Mouse (Mus musculus) heart, postnatal 0 days (tissue): ENCODE results near the gene Vstm4. TPM values are rescaled to one million over a fixed set of nuclear protein-coding genes. Genes with fewer than 3 reads are reported as not detected.

Source experiments
- ATAC-seq: fragments of 200-750 bp; cut with Nextera tagmentation; 2 replicates; pipeline ENCODE4 v1.8.0; 2017; ENCODE audit warnings: low read depth, moderate number of reproducible peaks, moderate library complexity; ENCODE audit not compliant: insufficient read depth
- DNase-seq: peaks from one replicate; pipeline ENCODE4 v3.0.0-alpha.2; 2016; ENCODE audit warnings: low spot score
- H3K27ac ChIP-seq: fragments of 300-500 bp; sonication (generic); 2 replicates; pipeline ENCODE4 v1.5.1; 2014; ENCODE audit warnings: low read depth, mild to moderate bottlenecking
- H3K27me3 ChIP-seq: fragments of 300-500 bp; sonication (generic); 2 replicates; pipeline ENCODE4 v1.6.1; 2014; ENCODE audit warnings: low read length, mixed read lengths; ENCODE audit not compliant: control insufficient read depth, insufficient read depth
- H3K36me3 ChIP-seq: fragments of 300-500 bp; sonication (generic); replicated peaks from 2 replicates; pipeline ENCODE4 v1.6.1; 2014; ENCODE audit warnings: low read length, mixed read lengths; ENCODE audit not compliant: control insufficient read depth, insufficient read depth
- H3K4me1 ChIP-seq: fragments of 300-500 bp; sonication (generic); 2 replicates; pipeline ENCODE4 v1.6.1; 2014; ENCODE audit warnings: antibody characterized with exemption; ENCODE audit not compliant: control insufficient read depth, insufficient read depth
- H3K4me2 ChIP-seq: fragments of 300-500 bp; sonication (generic); 2 replicates; pipeline ENCODE4 v1.6.1; 2014; ENCODE audit warnings: low read depth, mild to moderate bottlenecking, low read length, moderate library complexity
- H3K4me3 ChIP-seq: fragments of 300-500 bp; sonication (generic); 2 replicates; pipeline ENCODE4 v1.5.1; 2014; ENCODE audit warnings: low read depth, low read length
- H3K9ac ChIP-seq: fragments of 300-500 bp; sonication (generic); replicated peaks from 2 replicates; pipeline ENCODE4 v1.6.1; 2014; ENCODE audit warnings: low read depth, low read length, mixed read lengths
- H3K9me3 ChIP-seq: fragments of 300-500 bp; sonication (generic); replicated peaks from 2 replicates; pipeline ENCODE4 v1.6.1; 2016; ENCODE audit warnings: low read length; ENCODE audit not compliant: control insufficient read depth
- CTCF ChIP-seq: IDR thresholded peaks from 2 replicates; pipeline ENCODE4 v1.5.1; 2016; ENCODE audit warnings: antibody characterized with exemption, control low read depth, low read depth
- EP300 ChIP-seq: IDR thresholded peaks from 2 replicates; pipeline ENCODE4 v1.6.1; 2016; ENCODE audit warnings: antibody characterized with exemption, low read depth
- whole genome bisulfite sequencing: fragments of 180-500 bp; shearing (Covaris S2); extraction: QIAGEN DNeasy Blood & Tissue Kit; methylation state at CpG from one replicate; pipeline ENCODE4 v1.1.7; 2014; 5-methylcytosine and 5-hydroxymethylcytosine counted together
- polyA plus RNA-seq: library from polyadenylated mRNA; unstranded; fragments of >200 nt; fragmentation: Nextera tagmentation; extraction: Ambion mirVana; gene quantifications from 2 replicates; pipeline ENCODE4 v1.2.1, GENCODE M21; 2015
- total RNA-seq: library from RNA; depleted of rRNA; stranded (reverse); fragments of >200 nt; gene quantifications from 2 replicates; pipeline ENCODE4 v1.2.3, GENCODE M21; 2014; ENCODE audit warnings: low replicate concordance; rRNA removed

The Vstm4 gene
- 11.5 and 22.9 TPM in 2 replicates for total RNA-seq
- polyA plus RNA-seq, result 21.5 and 22.2 TPM in 2 replicates

DNA sequence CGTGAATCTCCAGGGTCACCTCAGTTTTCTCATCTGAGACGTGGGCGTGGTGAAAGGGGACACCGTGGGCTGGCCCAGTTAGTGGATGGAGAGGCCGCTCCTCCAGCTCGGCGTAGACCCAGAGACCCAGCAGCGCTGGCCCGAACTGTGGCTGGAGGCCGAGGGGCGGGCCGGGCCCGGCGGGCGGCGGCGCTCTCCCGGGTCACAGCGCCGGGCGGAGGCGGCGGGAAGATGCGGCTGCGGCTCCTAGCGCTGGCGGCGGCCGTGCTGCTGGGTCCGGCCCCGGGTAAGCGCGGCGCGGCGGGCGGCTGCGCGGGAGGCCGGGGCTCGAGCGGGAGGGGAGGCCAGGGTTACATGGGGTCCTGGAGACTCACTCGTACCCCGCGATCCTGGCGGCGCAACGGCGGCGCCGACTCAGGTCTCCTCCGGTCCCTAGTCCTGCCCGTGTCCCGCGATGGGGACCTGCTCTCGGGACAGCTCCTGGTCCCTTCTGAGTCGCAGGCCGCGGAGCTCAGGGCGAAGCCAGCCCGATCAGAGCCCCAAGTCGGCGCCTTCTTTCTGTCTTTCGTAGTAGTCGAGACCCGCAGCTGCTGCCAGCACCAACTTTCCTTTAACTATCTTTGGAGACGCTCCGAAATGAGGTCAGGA is at the start of gene Vstm4:
Gene Vstm4 (plus strand): TSS at position 76 of the 648 bp plus-strand sequence.
- 1% methylated on average over 58 of the region's 68 CpGs for WGBS
- no peaks in the 10 kb centered on the region for H3K36me3 ChIP-seq

DNA sequence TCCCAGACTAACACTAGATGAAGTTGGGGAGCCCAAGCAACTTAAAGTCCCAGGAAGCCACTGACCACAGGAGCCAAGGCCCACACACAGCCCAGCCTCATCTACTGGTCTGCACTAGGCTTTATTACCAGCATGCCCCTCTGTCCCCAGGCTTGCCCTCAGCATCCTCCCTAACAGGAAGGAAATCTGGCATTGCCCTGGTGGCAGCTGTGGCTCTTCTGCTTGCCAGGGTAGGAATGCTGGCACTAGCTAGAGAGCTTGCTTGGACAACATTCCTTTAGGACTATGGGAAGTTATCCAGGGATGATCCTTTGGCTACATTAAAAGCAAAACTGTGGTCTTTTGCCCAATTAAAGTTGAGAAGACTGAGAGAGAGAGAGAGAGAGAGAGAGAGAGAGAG is 46.4 kb upstream of the Vstm4 start:
- H3K4me3 ChIP-seq, result no peak overlapping the region
- H3K4me1 ChIP-seq, result no peaks in the 10 kb centered on the region
- no peaks in the 10 kb centered on the region for H3K36me3 ChIP-seq
- no peaks in the 10 kb centered on the region for H3K27me3 ChIP-seq
- TF ChIP-seq CTCF, result no peak
- no peak for TF ChIP-seq EP300
- no peaks in the 10 kb centered on the region for H3K9me3 ChIP-seq
- no peak for ATAC-seq
- no peak for DNase-seq
- no peak overlapping the region for H3K27ac ChIP-seq
- H3K4me2 ChIP-seq, result no peak overlapping the region
- no peak overlapping the region for H3K9ac ChIP-seq

More for the DNA sequence above, at the start of gene Vstm4:
- Histone ChIP-seq H3K27me3 (no peaks in the 10 kb centered on the region), H3K4me3 (peak within 1 kb of the TSS; percentile 54), H3K4me1 (peaks cover 31% of the 10 kb centered on the region), H3K9ac (peak within 1 kb of the TSS; percentile 71), H3K27ac (peak within 1 kb of the TSS; percentile 62), H3K4me2 (peak within 1 kb of the TSS; percentile 65), H3K9me3 (no peaks in the 10 kb centered on the region)
- DNase-seq, result peak; percentile 40
- peak; percentile 79 for ATAC-seq
- TF ChIP-seq EP300, result no peak
- TF ChIP-seq CTCF, result no peak

DNA sequence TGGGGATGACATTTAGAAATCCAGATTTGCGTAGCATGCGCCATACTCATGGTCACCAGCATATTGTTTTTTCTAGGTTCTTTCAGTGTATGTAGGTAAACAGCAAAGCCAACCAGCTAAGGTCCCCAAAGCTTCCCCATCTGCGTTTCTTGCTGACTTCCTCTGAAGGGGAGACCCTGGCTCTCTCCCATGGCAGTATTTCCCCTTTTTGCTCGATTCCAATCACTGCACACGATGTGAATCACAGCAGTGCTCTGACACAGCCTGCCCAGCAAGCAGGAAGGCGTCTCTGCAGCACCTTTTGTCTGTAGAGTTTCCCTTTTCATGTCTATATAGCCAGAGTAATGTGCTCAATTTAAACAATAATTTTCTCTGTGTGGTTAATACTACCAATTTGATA is 44.1 kb upstream of the Vstm4 start:
- TF ChIP-seq EP300, result no peak
- no peak for TF ChIP-seq CTCF
- no peak overlapping the region for H3K27ac ChIP-seq
- WGBS, result 73% methylated on average over 6 of the region's 6 CpGs
- no peaks in the 10 kb centered on the region for H3K36me3 ChIP-seq
- no peak overlapping the region for H3K4me2 ChIP-seq
- ATAC-seq (no peak), DNase-seq (no peak)
- no peaks in the 10 kb centered on the region for H3K9me3 ChIP-seq
- H3K4me3 ChIP-seq, result no peak overlapping the region
- H3K27me3 ChIP-seq, result no peaks in the 10 kb centered on the region
- no peaks in the 10 kb centered on the region for H3K4me1 ChIP-seq
- H3K9ac ChIP-seq, result no peak overlapping the region

DNA sequence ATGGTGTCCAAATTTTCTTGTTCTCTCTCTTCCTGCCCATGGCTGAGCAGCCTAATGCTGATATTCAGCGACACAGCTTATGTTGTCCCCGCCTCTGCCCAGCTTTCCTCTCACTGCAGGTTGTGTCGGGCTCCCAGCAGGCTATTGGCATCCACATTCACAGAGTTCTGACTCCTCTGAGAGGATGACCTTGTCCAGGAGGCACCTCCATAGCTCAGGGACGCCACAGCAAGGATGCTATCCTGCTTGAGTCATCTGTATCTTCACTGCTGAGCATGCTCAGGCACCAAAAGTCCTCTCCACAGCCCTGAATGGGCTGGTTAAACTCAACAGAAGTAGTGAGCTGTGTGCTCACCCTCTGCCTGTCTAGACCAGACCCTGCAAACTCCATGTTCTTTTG is 41.6 kb upstream of the Vstm4 start:
- no peak overlapping the region for H3K27ac ChIP-seq
- H3K4me3 ChIP-seq, result no peak overlapping the region
- H3K4me1 ChIP-seq, result peaks cover 10% of the 10 kb centered on the region
- H3K9me3 ChIP-seq, result no peaks in the 10 kb centered on the region
- ATAC-seq (no peak), DNase-seq (no peak)
- H3K27me3 ChIP-seq, result no peaks in the 10 kb centered on the region
- no peaks in the 10 kb centered on the region for H3K36me3 ChIP-seq
- H3K9ac ChIP-seq, result no peak overlapping the region
- TF ChIP-seq EP300 (no peak), CTCF (no peak)
- WGBS, result 54% methylated on average over 4 of the region's 4 CpGs
- H3K4me2 ChIP-seq, result no peak overlapping the region

DNA sequence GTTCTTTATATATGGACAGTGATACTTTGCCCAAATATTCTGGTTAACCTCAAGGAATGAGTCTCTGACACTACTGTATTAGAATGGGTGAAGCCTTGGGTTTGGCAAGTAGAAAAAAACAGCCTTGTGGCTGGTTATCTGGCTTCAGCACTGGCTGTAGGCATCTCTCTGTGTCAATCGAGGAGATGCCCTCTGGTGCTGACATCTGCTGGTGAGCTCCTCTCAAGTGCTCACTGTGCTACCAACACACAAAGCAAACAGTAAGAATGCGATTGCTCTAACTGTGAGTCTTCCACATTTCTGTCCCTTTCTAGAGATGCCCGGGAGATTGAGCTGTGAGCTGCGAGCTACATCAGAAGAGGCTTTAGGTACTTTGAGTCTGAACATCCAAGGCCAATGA is 40.0 kb upstream of the Vstm4 start:
- ATAC-seq (no peak), DNase-seq (no peak)
- Histone ChIP-seq H3K27me3 (no peaks in the 10 kb centered on the region), H3K9me3 (no peaks in the 10 kb centered on the region), H3K4me3 (no peak overlapping the region), H3K27ac (peak overlapping the region; percentile 64; the same call in 1 of the 2 replicates), H3K4me2 (no peak overlapping the region), H3K4me1 (peaks cover 10% of the 10 kb centered on the region), H3K9ac (no peak overlapping the region), H3K36me3 (no peaks in the 10 kb centered on the region)
- WGBS, result 67% methylated on average over 4 of the region's 4 CpGs
- TF ChIP-seq CTCF (peak; percentile 11; the same call in 1 of the 2 replicates), EP300 (no peak)

- 22% methylated on average over 7 of the region's 7 CpGs for WGBS
- no peak; the same call in 1 of the 2 replicates for TF ChIP-seq EP300
- TF ChIP-seq CTCF, result no peak
- peak; percentile 83 for DNase-seq
- ATAC-seq, result peak; percentile 88
- Histone ChIP-seq H3K4me2 (no peak overlapping the region), H3K9me3 (no peaks in the 10 kb centered on the region), H3K4me3 (no peak overlapping the region), H3K27me3 (no peaks in the 10 kb centered on the region), H3K36me3 (no peaks in the 10 kb centered on the region), H3K4me1 (peaks cover 10% of the 10 kb centered on the region), H3K27ac (peak overlapping the region; percentile 64), H3K9ac (no peak overlapping the region)
These were observed 39.3 kb upstream of the Vstm4 start for GRCm38 (mm10) chr14:32817258-32817657.
